Mouse (Mus musculus) kidney, postnatal 0 days (tissue): ENCODE results near the gene Ppm1n. TPM values are rescaled to one million over a fixed set of nuclear protein-coding genes. Genes with fewer than 3 reads are reported as not detected.

Experiments used
- ATAC-seq: fragments of 200-750 bp; cut with Nextera tagmentation; replicated peaks from 2 replicates; pipeline ENCODE4 v1.8.0; 2017; ENCODE audit warnings: low read depth, moderate number of reproducible peaks, moderate TSS enrichment, moderate library complexity; ENCODE audit not compliant: low FRiP score
- DNase-seq: peaks from one replicate; pipeline ENCODE4 v3.0.0-alpha.2; 2016; ENCODE audit warnings: low spot score
- H3K27ac ChIP-seq: fragments of 300-500 bp; sonication (generic); 2 replicates; pipeline ENCODE4 v1.5.1; 2014; ENCODE audit warnings: mild to moderate bottlenecking
- H3K27me3 ChIP-seq: fragments of 300-500 bp; sonication (generic); 2 replicates; pipeline ENCODE4 v1.6.1; 2014; ENCODE audit warnings: low read length, mixed read lengths; ENCODE audit not compliant: insufficient read depth
- H3K36me3 ChIP-seq: fragments of 300-500 bp; sonication (generic); 2 replicates; pipeline ENCODE4 v1.6.1; 2014; ENCODE audit warnings: low read length, mixed read lengths; ENCODE audit not compliant: insufficient read depth
- H3K4me1 ChIP-seq: fragments of 300-500 bp; sonication (generic); replicated peaks from 2 replicates; pipeline ENCODE4 v1.6.1; 2014; ENCODE audit warnings: antibody characterized with exemption, low read length, mixed read lengths; ENCODE audit not compliant: insufficient read depth
- H3K4me2 ChIP-seq: fragments of 300-500 bp; sonication (generic); 2 replicates; pipeline ENCODE4 v1.6.1; 2014; ENCODE audit warnings: mild to moderate bottlenecking, low read length, moderate library complexity, mixed read lengths
- H3K4me3 ChIP-seq: fragments of 300-500 bp; sonication (generic); replicated peaks from 2 replicates; pipeline ENCODE4 v1.5.1; 2014; ENCODE audit warnings: low read depth, low read length
- H3K9ac ChIP-seq: fragments of 300-500 bp; sonication (generic); 2 replicates; pipeline ENCODE4 v1.6.1; 2014; ENCODE audit warnings: low read depth, low read length
- H3K9me3 ChIP-seq: fragments of 300-500 bp; sonication (generic); replicated peaks from 2 replicates; pipeline ENCODE4 v1.6.1; 2016; ENCODE audit warnings: low read length, inconsistent platforms, mixed read lengths
- CTCF ChIP-seq: IDR thresholded peaks from 2 replicates; pipeline ENCODE4 v1.5.1; 2016; ENCODE audit warnings: antibody characterized with exemption, low read depth, mild to moderate bottlenecking, moderate library complexity
- WGBS: fragments of 180-500 bp; shearing (Covaris S2); extraction: QIAGEN DNeasy Blood & Tissue Kit; methylation state at CpG from one replicate; pipeline ENCODE4 v1.1.7; 2014; 5-methylcytosine and 5-hydroxymethylcytosine counted together
- polyA plus RNA-seq: library from polyadenylated mRNA; unstranded; fragments of >200 nt; fragmentation: Nextera tagmentation; extraction: Ambion mirVana; gene quantifications from 2 replicates; pipeline ENCODE4 v1.2.1, GENCODE M21; 2015

The Ppm1n gene
- polyA plus RNA-seq, 1 experiment from 2014 or later, result 0.18 TPM

GRCm38 (mm10) chr7:19245083-19245482 lies 34.8 kb downstream of the Ppm1n start:
- 81% methylated on average over 3 of the region's 3 CpGs for WGBS
- no peak overlapping the region for H3K4me2 ChIP-seq
- H3K27ac ChIP-seq, result no peak overlapping the region
- H3K9me3 ChIP-seq, result no peaks in the 10 kb centered on the region
- no peak overlapping the region for H3K4me3 ChIP-seq
- no peaks in the 10 kb centered on the region for H3K4me1 ChIP-seq
- 0 out of 2 replicates have a peak, but pooled peaks cover 16% of the 10 kb centered on the region for H3K36me3 ChIP-seq
- H3K9ac ChIP-seq, result no peak overlapping the region
- H3K27me3 ChIP-seq, result no peaks in the 10 kb centered on the region
- TF ChIP-seq CTCF, result no peak
- DNase-seq, result no peak
- ATAC-seq, result no peak

- ATAC-seq (no peak), DNase-seq (no peak)
- no peak overlapping the region for H3K4me3 ChIP-seq
- H3K36me3 ChIP-seq, result 0 out of 2 replicates have a peak, but pooled peaks cover 16% of the 10 kb centered on the region
- 64% methylated on average over 5 of the region's 5 CpGs for WGBS
- H3K4me2 ChIP-seq, result no peak overlapping the region
- H3K27ac ChIP-seq, result no peak overlapping the region
- H3K9me3 ChIP-seq, result no peaks in the 10 kb centered on the region
- H3K9ac ChIP-seq, result no peak overlapping the region
- no peaks in the 10 kb centered on the region for H3K27me3 ChIP-seq
- no peak for TF ChIP-seq CTCF
- H3K4me1 ChIP-seq, result no peaks in the 10 kb centered on the region
Measured at GRCm38 (mm10) chr7:19243858-19244257, 36.0 kb downstream of the Ppm1n start.

GRCm38 (mm10) chr7:19242005-19242404 lies 37.9 kb downstream of the Ppm1n start:
- Histone ChIP-seq H3K27me3 (no peaks in the 10 kb centered on the region), H3K9me3 (no peaks in the 10 kb centered on the region), H3K4me3 (no peak overlapping the region), H3K4me2 (no peak overlapping the region), H3K27ac (no peak overlapping the region), H3K9ac (no peak overlapping the region), H3K36me3 (0 out of 2 replicates have a peak, but pooled peaks cover 16% of the 10 kb centered on the region), H3K4me1 (no peaks in the 10 kb centered on the region)
- no peak for ATAC-seq
- no peak for TF ChIP-seq CTCF
- no peak for DNase-seq
- 83% methylated on average over 1 of the region's 1 CpGs for WGBS

- Histone ChIP-seq H3K36me3 (0 out of 2 replicates have a peak, but pooled peaks cover 12% of the 10 kb centered on the region), H3K4me2 (no peak overlapping the region), H3K4me3 (no peak overlapping the region), H3K27me3 (no peaks in the 10 kb centered on the region), H3K4me1 (no peaks in the 10 kb centered on the region), H3K27ac (no peak overlapping the region), H3K9me3 (no peaks in the 10 kb centered on the region), H3K9ac (no peak overlapping the region)
- DNase-seq (no peak), ATAC-seq (no peak)
- TF ChIP-seq CTCF, result no peak
- 83% methylated on average over 8 of the region's 8 CpGs for WGBS
Measured at GRCm38 (mm10) chr7:19240905-19241463, 38.9 kb downstream of the Ppm1n start.

- no peak overlapping the region for H3K27ac ChIP-seq
Measured at GRCm38 (mm10) chr7:19239986-19240385, 39.9 kb downstream of the Ppm1n start.

GRCm38 (mm10) chr7:19239423-19239822 lies 40.4 kb downstream of the Ppm1n start:
- H3K27ac ChIP-seq, result no peak overlapping the region
- 0% methylated on average over 1 of the region's 1 CpGs for WGBS
- no peak overlapping the region for H3K9ac ChIP-seq
- peak; percentile 98 for TF ChIP-seq CTCF
- no peak overlapping the region for H3K4me2 ChIP-seq
- H3K27me3 ChIP-seq, result no peaks in the 10 kb centered on the region
- no peaks in the 10 kb centered on the region for H3K4me1 ChIP-seq
- no peaks in the 10 kb centered on the region for H3K9me3 ChIP-seq
- H3K4me3 ChIP-seq, result no peak overlapping the region
- DNase-seq (peak; percentile 93), ATAC-seq (peak; percentile 87)
- H3K36me3 ChIP-seq, result no peaks in the 10 kb centered on the region

More at GRCm38 (mm10) chr7:19239986-19240385, 39.9 kb downstream of the Ppm1n start:
- Histone ChIP-seq H3K4me1 (no peaks in the 10 kb centered on the region), H3K9me3 (no peaks in the 10 kb centered on the region), H3K9ac (no peak overlapping the region), H3K4me2 (no peak overlapping the region), H3K36me3 (0 out of 2 replicates have a peak, but pooled peaks cover 3% of the 10 kb centered on the region), H3K4me3 (no peak overlapping the region), H3K27me3 (no peaks in the 10 kb centered on the region)
- DNase-seq (no peak), ATAC-seq (no peak; the same call in 1 of the 2 replicates)
- no peak for TF ChIP-seq CTCF
- WGBS, result 72% methylated on average over 3 of the region's 4 CpGs

GRCm38 (mm10) chr7:19238344-19238743 lies 41.5 kb downstream of the Ppm1n start:
- no peaks in the 10 kb centered on the region for H3K4me1 ChIP-seq
- 96% methylated on average over 4 of the region's 4 CpGs for WGBS
- no peaks in the 10 kb centered on the region for H3K9me3 ChIP-seq
- H3K27me3 ChIP-seq, result no peaks in the 10 kb centered on the region
- no peak overlapping the region for H3K27ac ChIP-seq
- no peak for ATAC-seq
- TF ChIP-seq CTCF, result no peak
- H3K4me2 ChIP-seq, result no peak overlapping the region
- no peak overlapping the region for H3K9ac ChIP-seq
- no peaks in the 10 kb centered on the region for H3K36me3 ChIP-seq
- H3K4me3 ChIP-seq, result no peak overlapping the region
- DNase-seq, result no peak
